9 mouse cellular contexts compared by ENCODE assay signal in genomic region chr10:67055867-67056856, GRCm38 (mm10). TPM values are rescaled to one million over a fixed set of nuclear protein-coding genes. Genes with fewer than 3 reads are reported as not detected.
DNase-seq lines count a peak whose midpoint lies in the region; ATAC-seq and TF ChIP-seq lines count a peak whose summit lies in the region.
"Had no signal": no experiment of that assay in that cellular context is flagged by ENCODE, and none has a peak within 500 bp of the region (broad histone marks: within the 10 kb centered on the region; RNA-seq: fewer than 3 reads in every experiment).

No protein-coding gene starts in this region.

- no peak for TF ChIP-seq CTCF in gastrocnemius, adult 2 months (IDR thresholded peaks at IDR 0.05)

- no peaks in the 10 kb centered on the region for H3K27me3 ChIP-seq in limb, embryonic 13.5 days
- no peaks in the 10 kb centered on the region for H3K27me3 ChIP-seq in stomach, embryonic 15.5 days (replicated peaks)

- DNase-seq in gastrocnemius, adult 2 months: no peak
- no peak for DNase-seq in gastrocnemius, postnatal 14 days
- peak; percentile 85 for DNase-seq in cerebellum, adult 11-12 months
- peak; percentile 82 for DNase-seq in heart, adult 8-10 months (ENCODE audit: low spot score)
- DNase-seq in adrenal gland, postnatal 36 days: no peak
- DNase-seq in right cerebral cortex, postnatal 36 days (ENCODE audit: low spot score in 2 of 2): no peak

- peak overlapping the region; percentile 45 for H3K4me3 ChIP-seq in gastrocnemius, adult 2 months
- H3K4me3 ChIP-seq in limb, embryonic 13.5 days: no peak overlapping the region
- 0 out of 2 replicates have a peak overlapping the region, but pooled peaks have one; percentile 5 for H3K4me3 ChIP-seq in stomach, embryonic 15.5 days (replicated peaks)
- H3K4me3 ChIP-seq: myocyte had no signal

- WGBS in limb, embryonic 13.5 days: 29% methylated on average over 17 of the region's 17 CpGs
- WGBS in stomach, embryonic 15.5 days: 25% methylated on average over 17 of the region's 17 CpGs

- no peaks in the 10 kb centered on the region for H3K36me3 ChIP-seq in limb, embryonic 13.5 days
- H3K36me3 ChIP-seq in stomach, embryonic 15.5 days: no peaks in the 10 kb centered on the region

- ATAC-seq in limb, embryonic 13.5 days (ENCODE audit: low FRiP score, low read depth): 0 out of 2 replicates have a peak, but pooled peaks have one; percentile 4
- peak; percentile 74 for ATAC-seq in stomach, embryonic 15.5 days (ENCODE audit: insufficient read depth, low FRiP score, low read depth)

- H3K9me3 ChIP-seq in limb, embryonic 13.5 days: no peaks in the 10 kb centered on the region
- no peaks in the 10 kb centered on the region for H3K9me3 ChIP-seq in stomach, embryonic 15.5 days

- peak overlapping the region; percentile 35 for H3K4me2 ChIP-seq in limb, embryonic 13.5 days (replicated peaks)
- peak overlapping the region; percentile 38; the same call in 1 of the 2 replicates for H3K4me2 ChIP-seq in stomach, embryonic 15.5 days

- peaks cover 76% of the 10 kb centered on the region for H3K4me1 ChIP-seq in limb, embryonic 13.5 days
- peaks cover 15% of the 10 kb centered on the region for H3K4me1 ChIP-seq in stomach, embryonic 15.5 days

- H3K27ac ChIP-seq in gastrocnemius, adult 2 months: peak overlapping the region; percentile 83
- peak overlapping the region; percentile 88 for H3K27ac ChIP-seq in limb, embryonic 13.5 days
- peak overlapping the region; percentile 84 for H3K27ac ChIP-seq in stomach, embryonic 15.5 days

- H3K9ac ChIP-seq in limb, embryonic 13.5 days: no peak overlapping the region
- no peak overlapping the region for H3K9ac ChIP-seq in stomach, embryonic 15.5 days

- intact Hi-C loops in gastrocnemius, adult 2 months (cut with DNase I): loop anchor here (5.0 kb wide), 1 partner anchor 41 kb away; the partner anchor contains the start of genes Jmjd1c and Reep3
- intact Hi-C loops in gastrocnemius, postnatal 14 days (cut with DNase I; ENCODE audit: low total_unique reads): no loop called here

RNA-seq across cellular contexts. Expression of gene Jmjd1c, which starts 39.8 kb away (rescaled TPM):
- 10 to 100 TPM; 23.7 to 26.6 TPM for total RNA-seq in gastrocnemius, adult 2 months (2021)
- total RNA-seq in gastrocnemius, postnatal 14 days (2021): 10 to 100 TPM; 24.9 to 26.1 TPM
- total RNA-seq in heart, adult 8-10 months (2022): 10 to 100 TPM; 35.9 to 38.7 (median 37.9) TPM
- polyA plus RNA-seq in limb, embryonic 13.5 days (2015; fragmentation: Nextera tagmentation; extraction: Ambion mirVana): 47.3 and 52.4 TPM in 2 replicates
- polyA plus RNA-seq in stomach, embryonic 15.5 days (2015; fragmentation: Nextera tagmentation; extraction: Ambion mirVana): 39.6 and 40.3 TPM in 2 replicates
- 10 to 100 TPM; 52.9 to 57.7 TPM for total RNA-seq in adrenal gland, postnatal 36 days (2021)

RNA-seq across cellular contexts. Expression of gene Reep3, which starts 40.6 kb away (rescaled TPM):
- 10 to 100 TPM in 1 of 2 experiments, 1 to 10 TPM in 1; 9.7 to 10.8 TPM for total RNA-seq in gastrocnemius, adult 2 months (2021)
- 10 to 100 TPM; 16.9 to 18.6 TPM for total RNA-seq in gastrocnemius, postnatal 14 days (2021)
- total RNA-seq in heart, adult 8-10 months (2022): 10 to 100 TPM; 16.3 to 19.9 (median 17.9) TPM
- 48.6 and 50.3 TPM in 2 replicates for polyA plus RNA-seq in limb, embryonic 13.5 days (2015; fragmentation: Nextera tagmentation; extraction: Ambion mirVana)
- polyA plus RNA-seq in stomach, embryonic 15.5 days (2015; fragmentation: Nextera tagmentation; extraction: Ambion mirVana): 44.3 and 47.6 TPM in 2 replicates
- total RNA-seq in adrenal gland, postnatal 36 days (2021): 10 to 100 TPM; 44.7 to 46.3 TPM

Comparison
In these comparisons a context has a peak if more than half of its experiments do, and no peak if none do; other contexts are left out.
1. DNase-seq: peak in cerebellum, adult 11-12 months (single experiment) and heart, adult 8-10 months (single experiment); none in gastrocnemius, adult 2 months (single experiment), gastrocnemius, postnatal 14 days (single experiment), adrenal gland, postnatal 36 days (0 of 2) and right cerebral cortex, postnatal 36 days (0 of 2).
2. Peak in every context shown above with its lines, with median percentiles within 50 percentile points of each other: H3K27ac ChIP-seq.